Mouse (Mus musculus): ENCODE data around the gene Dock8. TPM values are rescaled to one million over a fixed set of nuclear protein-coding genes. Genes with fewer than 3 reads are reported as not detected.

Gene Dock8
- total RNA-seq, 1 experiment from 2014 or later = 33.8 TPM

DNA sequence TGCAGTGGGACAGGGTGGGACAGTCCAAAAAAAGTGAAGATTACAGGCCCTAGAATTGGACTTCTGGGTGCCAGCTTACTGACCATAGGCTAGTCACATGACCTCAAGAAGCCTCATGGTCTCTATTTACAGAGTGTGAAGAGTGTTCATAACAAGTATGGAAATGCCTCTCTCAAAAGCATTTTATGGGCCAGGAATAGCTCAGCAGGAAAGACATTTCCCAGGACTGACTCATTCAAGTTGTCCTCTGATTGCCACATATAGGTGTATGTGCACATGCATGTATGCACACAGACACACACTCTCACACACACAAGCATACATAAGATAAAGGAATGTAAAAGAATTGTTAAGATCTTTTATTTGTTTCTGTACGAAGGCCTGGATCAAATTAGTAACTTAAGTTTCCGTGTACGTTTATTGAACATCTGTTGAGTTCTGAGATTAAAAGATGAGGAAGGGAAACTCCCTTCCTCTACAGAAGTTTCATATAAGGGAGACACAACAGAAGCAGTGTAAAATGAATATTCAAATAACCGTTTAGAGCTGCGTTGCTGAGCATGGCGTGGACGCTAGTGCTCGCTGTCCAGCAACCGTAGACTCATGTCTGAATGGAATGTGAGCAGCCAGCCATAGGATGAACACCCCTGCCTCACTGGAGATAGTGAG is 63.0 kb downstream of the Dock8 start:
- DNase-seq = no peak

DNA sequence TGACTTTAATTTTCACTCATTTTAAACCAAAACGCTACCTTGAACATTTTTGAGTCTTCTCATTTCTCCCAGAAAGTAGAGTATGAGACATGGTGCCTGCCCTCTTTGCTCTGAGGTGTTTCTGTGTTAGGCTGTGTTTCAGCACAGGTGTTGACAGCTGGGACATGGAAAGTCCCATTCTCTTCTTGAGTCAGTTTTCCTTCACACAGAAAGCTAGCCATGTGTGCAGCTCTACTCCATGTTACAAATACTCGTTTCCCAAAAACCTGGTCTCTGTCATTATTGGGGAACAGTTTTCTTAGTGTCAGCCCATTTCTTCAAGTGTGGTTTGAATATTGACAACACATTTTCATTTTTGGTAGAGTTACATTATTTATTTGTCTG is 63.5 kb downstream of the Dock8 start:
- no peak for DNase-seq

DNA sequence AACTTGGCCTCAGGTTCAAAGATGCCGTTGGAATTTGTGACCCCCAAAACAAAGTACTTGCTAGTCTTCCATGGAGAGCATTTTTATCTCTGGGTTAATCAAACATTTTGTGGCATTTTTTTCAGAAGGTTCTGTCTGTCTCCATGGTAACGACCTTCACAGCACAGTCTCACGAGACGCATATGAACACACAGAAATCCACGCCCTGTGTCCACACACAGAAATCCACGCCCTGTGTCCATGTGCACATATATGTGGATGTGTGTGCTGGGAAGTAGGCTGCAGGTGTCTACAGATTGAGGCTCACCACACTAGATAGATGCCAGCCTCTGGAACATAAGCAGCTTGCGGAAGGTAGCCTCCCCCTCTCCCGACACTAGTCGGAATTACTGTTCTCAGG is 66.9 kb downstream of the Dock8 start:
- DNase-seq = no peak

DNA sequence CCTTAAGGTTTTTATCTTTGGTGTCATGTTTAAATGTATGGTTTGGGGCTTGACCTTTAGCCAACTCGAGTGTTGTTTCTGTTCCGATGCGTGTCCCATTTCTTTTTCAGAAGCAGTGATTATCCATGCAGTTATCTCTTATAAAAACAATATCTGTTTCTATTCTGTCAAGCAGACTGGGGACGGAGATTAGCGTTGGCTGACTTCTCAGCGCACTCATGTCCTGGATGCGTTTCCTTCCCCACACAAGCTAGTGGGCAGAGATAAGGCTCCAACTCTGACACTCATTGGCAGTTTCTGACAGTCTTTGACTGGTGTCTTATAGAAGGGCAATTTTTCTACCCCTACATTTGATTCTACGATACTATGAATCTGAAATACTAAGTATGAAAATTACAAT is 69.2 kb downstream of the Dock8 start:
- no peak for DNase-seq

DNA sequence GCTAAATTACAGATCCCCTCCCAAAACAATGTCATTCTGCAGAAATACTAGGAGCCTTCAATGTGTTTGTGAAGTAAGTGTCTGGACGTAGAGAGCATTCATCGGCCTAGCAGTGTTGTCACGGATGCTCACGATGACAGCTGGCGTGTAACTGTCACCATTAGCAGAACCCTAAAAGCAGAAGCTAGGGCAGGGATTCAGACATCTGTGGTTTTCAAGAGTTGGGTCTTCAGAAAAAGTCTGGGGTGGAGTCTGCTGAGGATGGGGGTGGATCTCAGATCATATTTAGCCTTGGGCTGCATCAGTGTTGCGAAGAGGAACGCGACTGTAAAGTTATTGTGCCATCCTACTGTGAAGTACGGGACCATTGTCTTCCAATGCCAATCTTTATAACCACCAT is 73.2 kb downstream of the Dock8 start:
- DNase-seq = no peak

DNA sequence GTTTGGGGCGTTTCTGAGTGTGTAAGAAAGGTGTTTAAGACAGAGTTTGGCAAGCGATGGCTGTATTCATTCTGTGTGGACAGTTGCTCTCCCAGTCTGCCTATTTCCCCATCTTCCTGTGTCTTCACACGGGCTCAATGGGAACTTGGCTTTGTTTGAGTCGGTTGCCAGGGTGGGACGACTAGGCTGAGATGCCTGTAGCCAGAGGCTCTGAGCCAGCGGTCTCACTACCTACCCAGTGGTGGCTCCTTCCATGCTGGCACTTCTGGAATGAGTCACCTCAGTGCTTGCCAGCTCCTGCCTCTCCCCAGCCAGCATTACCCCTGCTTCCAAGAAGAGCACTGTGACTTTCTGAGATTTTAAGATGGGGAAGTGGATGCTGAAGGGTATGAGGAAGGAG is 75.4 kb downstream of the Dock8 start:
- DNase-seq = peak; percentile 14

DNA sequence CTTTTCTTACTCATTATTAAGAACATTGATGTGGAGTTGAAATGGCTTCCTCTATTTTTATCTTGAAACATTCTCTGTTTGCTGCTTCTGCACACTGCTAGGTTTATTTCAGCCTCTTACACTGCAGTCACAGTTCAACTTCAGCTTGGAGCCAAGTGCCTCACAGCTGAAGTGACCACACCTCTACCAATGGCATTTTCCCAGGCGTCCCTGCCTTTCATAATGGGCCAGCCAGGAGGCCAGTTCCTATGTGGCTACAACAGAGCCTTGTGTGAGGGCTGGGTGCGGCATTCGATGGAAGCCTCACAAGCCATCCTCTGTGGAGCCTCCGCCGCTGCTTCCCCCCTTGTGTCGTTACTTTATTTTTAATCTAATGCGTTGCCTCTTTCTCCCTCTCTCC is 78.3 kb downstream of the Dock8 start:
- DNase-seq = no peak

DNA sequence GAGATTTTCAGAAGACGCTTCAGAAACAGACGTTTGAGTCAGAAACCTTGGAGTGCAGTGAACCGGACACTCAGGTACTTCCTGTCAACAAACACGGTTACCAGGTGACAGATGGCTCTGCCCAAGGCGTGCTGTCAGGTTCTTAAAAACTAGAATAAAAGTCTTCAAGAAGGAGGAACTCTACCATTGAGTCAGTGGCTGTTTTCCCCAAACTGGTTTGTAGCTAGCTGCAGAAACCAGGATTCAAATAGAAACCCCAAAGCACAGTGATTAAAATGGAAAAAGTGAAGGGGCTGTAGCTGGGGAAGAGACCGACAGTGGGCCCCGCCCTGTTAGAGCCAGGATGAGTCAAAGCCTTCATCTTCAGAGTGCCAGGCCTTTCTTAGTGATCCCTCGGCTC is 78.8 kb downstream of the Dock8 start:
- DNase-seq = no peak

DNA sequence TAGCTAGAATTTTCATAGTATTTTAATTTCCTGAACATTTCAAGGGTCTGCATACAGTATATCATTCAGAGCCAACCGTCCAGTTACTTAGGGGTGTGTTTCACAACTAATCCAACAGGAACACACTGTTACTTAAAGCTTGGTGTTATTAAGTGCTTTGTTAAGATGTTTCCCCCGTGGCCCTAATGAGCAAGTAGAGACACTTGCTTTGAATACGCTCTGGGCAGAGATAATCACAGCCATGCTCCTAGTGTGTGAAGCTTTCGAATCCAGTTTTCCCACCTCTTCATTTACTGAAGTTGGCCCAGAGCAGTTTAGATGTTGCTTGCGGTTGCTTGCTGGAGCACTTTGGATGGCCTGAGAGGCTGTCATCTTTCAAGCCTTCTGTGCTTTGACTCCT is 80.8 kb downstream of the Dock8 start:
- no peak for DNase-seq

DNA sequence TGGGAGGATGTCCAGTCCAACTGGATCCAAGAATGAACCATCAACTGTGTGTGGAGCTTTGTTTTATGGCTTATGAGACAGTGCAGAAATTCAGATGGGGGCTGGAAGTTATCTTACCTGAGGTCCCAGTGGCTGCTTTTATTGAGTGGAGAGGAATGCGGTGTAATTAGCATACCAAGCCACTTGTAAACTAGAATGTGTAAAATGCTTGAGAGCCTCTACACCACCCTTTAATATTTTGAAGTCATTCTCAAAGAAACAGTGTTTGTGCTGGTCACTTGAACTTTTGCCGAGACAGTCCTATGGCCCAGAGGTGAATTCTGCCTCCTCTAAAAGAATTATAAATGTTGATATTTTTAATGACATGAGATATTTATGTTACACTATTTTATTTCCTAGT is 83.5 kb downstream of the Dock8 start:
- DNase-seq = no peak

DNA sequence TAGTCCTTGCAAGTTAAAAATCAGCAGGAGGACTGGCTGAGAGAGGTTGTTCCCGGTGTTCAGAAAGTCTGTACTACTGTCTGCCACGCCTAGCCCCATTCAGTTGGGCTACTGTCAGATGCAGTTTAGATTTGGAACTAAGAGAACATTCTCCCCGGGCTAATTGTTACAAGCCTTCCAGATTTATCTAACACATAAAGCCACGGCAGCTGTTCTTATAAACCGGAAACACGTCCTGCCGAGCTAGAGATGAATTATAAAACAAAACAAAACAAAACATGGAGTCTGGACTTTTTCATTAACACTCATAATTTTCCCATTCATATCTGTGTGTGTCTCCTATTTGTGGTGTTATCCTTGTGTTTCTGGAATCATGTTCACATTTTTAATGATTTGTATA is 87.8 kb downstream of the Dock8 start:
- no peak for DNase-seq

DNA sequence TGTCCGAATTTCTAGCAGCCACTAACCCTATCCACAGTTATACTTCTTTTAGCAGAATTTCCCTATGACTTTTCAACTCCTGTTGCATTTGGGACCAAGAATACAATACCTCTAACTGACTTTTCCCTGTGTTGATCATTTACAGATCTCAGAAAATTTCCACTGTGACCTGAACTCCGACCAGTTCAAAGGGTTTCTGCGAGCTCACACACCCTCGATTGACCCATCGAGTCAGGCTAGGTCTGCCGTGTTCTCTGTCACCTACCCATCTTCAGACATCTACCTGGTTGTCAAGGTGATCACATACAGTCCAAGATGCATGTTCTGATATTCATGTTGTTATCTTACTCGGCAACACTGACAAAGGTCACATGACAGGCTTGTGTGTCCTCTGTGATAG is 90.4 kb downstream of the Dock8 start:
- no peak for DNase-seq

DNA sequence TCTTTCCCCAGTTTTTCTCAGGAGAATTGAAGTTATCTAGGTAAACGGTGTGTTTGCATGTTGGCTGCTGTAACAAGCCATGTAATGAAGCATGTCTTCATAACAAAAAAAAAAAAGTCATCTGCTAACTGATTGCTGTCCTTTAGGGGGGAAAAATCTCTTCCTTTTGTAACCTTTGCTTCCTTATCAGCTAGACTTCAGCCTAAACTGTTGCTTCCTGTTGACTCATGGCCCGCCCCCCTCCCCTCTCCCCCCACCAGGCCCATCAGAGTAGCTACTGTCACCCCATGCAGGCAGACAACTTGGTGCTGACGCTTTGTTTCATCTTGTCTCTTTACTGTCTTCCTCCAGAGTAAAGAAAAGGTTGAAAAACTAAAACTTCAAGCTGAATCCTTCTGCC is 95.8 kb downstream of the Dock8 start:
- DNase-seq = no peak

DNA sequence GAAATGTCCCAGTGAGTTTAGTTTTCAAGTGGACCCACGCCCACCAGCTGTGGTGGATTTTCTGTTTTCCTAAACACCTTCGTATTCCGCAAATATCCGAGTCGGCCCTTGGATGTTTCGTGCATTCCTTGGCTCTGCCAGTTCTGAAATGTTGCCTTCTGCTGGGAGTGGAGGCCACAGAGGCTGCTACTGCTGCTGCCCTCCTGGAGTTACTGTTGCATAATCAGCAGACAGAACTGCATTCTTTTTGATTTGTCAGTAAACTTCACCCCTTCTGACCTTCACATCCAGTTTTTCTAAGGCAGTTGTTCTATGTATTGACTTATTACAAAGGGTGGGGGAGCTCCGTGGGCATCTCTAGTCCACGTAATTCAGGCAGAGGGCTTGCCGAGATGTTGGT is 97.0 kb downstream of the Dock8 start:
- DNase-seq = no peak

DNA sequence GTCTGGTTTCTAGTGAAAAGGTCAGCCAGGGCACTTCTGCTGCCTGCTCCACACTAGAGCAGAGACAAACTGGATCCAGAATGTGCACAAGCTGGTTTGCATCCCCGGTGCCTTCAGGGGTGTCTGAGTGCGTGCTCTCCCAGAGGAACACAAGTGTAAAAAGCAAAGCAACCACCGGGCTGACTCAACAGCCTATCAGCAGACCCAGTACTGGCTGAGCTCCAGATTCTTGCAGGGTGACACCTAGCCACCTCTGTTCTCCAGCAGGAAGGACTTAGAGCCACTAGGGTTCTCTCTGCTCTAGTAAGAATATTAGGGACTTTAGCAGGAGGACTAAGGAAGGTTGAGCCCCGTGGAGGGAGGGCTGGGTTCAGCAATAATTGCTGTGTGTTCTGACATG is 97.7 kb downstream of the Dock8 start:
- peak; percentile 66 for DNase-seq

DNA sequence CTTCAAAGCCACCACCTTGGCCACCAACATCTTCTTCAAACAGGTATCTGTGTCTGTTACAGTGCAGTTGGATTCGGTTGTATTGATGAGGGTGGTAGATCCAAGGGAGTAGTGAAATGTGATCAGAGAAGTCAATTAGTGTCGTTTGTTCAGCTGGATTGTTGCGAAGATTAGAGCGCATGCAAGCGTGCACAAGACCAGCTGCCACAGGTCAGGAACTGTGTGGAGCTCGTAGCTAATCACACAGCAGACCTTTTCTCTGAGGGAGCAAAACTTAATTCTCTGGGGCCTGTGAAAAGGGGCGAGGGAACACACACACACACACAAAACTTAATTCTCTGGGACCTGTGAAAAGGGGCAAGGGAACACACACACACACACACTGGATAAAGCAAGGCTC is 98.2 kb downstream of the Dock8 start:
- no peak for DNase-seq

DNA sequence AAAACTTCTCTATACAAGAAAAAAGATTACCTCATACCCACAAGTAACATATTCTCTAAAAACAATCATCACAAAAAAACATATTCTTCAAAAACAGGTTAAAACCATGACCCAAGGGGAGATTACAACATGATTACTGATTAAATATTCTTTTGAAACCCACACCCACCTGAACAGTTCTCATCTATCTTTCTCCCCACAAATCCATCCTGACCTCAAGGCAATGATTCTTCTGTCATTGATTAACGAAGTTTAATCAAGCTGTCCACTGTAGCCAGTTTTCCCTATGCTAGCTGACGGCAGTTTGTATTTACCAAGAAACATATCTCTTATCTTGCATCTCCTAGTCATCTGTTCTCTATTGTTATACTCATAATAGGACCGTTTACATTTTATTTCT is 98.6 kb downstream of the Dock8 start:
- no peak for DNase-seq

DNA sequence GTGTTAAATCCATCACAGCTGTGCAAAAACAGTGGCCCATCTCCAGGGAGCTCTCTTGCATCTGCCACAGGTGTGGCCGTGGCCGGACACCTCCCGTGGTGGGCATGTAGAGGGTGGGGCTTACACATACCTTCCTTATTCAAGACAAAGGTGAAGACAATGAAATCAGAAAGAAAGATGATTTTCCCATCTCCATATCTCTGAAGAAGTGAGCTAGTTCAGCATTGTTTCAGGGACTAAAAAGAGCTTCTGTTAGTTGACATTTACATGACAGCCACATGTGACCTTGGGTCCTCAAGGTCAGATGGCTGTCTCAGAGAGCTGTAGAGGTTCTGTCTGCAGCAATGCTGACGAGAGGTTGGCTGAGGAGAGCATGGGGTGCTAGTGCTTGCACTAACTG is 99.6 kb downstream of the Dock8 start:
- DNase-seq = peak; percentile 19

DNA sequence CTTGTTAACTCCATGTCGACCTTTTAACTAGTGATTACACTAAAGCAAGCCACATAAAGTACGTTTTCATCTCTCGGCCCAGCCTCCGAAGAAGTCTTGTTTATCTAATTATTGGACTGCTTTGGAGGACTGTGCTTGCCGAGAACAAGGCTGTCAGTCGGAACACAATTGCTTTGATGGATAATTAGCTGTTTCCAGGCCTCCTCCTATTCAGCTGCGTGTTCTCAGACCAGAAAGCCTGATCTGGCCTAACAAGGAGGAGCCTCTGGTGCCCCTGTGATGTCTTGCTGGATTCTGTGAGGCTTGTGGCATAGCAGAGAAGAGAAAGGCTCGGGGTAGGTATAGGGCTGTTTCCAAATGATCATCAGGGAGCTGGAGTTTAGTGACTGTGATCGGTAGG is 106.3 kb downstream of the Dock8 start:
- DNase-seq = no peak

DNA sequence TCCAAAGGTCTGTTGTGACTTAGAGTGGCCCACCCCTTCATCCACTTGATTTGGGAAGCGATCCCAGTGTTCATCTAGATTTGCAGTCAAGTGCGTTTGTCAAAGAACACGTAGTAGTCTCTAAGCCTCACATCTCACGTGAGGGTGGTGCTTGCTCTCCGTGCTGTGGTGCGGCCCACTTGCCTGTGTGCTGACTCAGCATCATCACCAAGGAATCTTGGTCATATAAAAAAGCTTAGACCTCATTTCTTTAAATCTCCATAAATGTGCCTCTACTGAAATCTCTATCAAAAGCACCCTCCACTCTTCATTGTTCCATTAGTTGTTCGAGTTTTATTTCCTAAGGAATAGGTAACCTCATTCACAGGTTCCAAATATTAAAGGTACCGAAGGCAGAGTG is 107.0 kb downstream of the Dock8 start:
- no peak for DNase-seq

DNA sequence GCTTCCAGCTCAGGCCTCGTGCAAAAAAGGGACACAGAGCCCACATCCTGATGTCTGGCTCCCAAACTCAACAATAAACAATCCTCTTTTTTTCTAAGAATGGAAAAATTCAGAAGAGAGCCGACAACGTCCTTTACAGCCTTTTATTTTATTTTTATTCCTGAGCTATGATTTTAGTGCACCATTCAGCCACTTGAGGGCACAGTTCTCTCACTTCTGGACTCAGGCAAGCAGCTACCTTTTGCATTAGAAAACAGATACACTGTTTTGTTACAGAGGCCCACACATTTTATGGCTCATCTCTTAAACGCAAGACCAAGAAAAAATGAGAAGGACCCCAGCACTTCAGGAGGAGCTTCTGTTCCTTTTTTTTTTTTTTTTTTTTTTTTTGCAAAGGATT is 108.1 kb downstream of the Dock8 start:
- DNase-seq = no peak

DNA sequence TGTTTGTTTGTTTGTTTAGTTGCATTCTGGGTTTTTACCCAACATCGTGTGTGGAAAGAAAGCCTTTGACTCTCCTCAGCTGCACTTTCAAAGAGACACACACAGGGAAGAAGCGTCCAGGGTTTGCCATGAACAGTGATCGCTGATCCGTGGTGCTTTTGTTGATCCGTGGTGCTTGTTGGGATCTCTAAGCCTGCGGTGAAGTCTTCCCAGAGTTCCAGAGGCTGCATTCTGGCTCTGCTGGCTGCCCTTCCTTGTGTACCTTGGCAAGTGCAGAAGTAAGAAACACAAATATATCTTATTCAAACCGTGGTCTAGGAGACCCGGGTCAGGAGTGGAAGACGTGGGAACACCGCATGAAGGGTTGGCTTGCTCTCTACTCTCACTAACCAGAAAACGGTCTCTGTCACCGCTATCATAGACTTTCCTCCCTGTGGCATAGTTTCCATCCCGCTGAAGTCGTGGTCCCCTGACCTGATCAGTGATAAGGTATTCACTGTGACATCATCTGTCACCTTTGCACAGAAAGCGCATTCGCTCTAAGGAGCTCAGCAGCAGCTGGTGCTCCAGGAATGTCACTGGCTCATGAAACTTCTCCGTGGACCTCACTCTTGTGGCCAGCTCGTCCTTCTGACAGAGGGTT is 112.4 kb downstream of the Dock8 start:
- DNase-seq = no peak

DNA sequence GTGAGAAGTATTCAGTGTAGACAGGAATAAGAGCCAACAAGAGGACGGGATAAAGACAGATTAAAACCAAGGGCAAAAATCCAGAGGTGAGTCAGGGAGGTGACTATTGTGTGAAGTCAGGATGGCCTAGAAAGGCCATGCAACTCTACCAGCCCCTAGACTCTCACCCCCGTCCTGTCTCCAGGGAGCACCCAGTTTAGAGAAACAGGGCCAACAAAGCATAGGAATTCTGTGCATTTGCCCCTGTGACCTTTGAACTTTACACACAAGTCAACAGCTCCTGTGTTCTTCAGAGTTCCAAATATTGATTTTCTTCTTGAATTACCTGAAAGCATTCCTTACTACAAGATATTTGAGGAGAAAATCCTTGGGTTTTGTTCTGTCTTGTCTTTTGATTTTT is 117.6 kb downstream of the Dock8 start:
- no peak for DNase-seq

DNA sequence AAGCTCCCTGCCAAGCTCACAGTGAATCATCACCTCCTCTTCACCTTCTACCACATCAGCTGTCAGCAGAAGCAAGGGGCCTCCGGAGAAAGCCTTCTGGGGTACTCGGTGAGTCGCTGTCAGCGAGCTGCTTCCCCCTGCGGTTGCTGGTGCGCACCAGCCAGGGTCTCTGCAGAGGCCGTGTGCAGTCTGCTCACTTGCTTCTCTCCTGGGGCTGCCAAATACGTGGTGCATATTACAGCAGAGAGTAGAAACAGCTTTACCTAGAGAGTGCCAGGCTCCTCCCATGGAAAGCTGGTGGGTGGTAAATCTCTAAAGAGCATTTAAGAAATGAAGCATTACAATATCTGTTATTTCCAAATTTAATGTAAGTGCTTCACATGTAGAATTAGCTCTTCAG is 123.1 kb downstream of the Dock8 start:
- no peak for DNase-seq

DNA sequence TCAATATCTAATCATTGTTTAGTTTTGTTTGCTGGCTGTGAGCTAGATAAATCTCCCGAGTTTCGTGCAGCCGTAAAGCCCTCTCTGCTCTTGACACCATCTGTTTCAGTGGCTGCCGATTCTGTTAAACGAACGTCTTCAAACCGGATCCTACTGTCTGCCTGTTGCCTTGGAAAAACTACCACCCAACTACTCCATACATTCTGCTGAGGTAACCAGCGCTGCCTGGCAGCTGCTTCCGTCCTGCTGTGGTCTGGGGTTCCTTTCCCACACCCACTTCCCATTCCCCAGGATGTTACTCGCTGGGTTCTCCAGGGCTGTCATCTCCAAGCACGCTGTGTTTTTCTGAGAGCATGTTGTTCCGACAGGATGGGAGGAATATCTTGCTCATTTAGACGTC is 123.7 kb downstream of the Dock8 start:
- DNase-seq = peak; percentile 21

All from adrenal gland, postnatal 14 days (tissue).